Mouse (Mus musculus) hematopoietic stem cell, adult 5-6 weeks (primary cell): ENCODE measurements around the gene Fermt3. TPM values are rescaled to one million over a fixed set of nuclear protein-coding genes. Genes with fewer than 3 reads are reported as not detected.

Experiments used
- ATAC-seq, 2 experiments: fragments of 125-278 bp in 1 of 2; replicated peaks in 1 of 2; 2 replicates each; pipeline ENCODE4 v1.8.0; 2016 to 2017; ENCODE audit warnings: inconsistent platforms in 2 of 2, mild to moderate bottlenecking in 2 of 2, moderate number of reproducible peaks in 2 of 2, low read depth in 1 of 2, moderate TSS enrichment in 1 of 2; ENCODE audit not compliant: low FRiP score in 2 of 2, poor library complexity in 2 of 2, severe bottlenecking in 2 of 2, insufficient read depth in 1 of 2, low TSS enrichment in 1 of 2
- total RNA-seq: library from RNA; stranded (forward); fragments of 172-1452, 232-1000 nt; gene quantifications from 2 replicates; pipeline ENCODE4 v1.2.3, GENCODE M21; 2017

Gene Fermt3
- total RNA-seq, 1 experiment from 2014 or later, result 220 TPM

DNA sequence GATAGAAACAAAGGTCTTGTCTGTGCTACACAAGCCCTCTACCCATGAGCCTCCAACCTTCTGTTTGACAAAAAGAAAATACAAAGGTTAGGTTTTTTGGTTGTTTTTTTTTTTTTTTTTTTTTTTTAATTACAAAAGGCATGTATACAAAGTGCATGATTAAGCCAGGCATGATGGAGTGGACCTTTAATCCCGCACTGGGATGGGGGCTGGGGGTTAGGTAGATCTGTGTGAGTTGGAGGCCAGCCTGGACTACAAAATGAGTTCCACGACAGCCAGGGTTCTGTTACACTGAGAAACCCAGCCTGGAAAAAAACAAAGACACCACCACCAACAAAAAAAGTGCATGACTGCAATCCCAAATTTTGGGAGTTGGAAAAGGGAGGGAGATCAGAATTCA is 21.9 kb upstream of the Fermt3 start:
- ATAC-seq, result no peak

DNA sequence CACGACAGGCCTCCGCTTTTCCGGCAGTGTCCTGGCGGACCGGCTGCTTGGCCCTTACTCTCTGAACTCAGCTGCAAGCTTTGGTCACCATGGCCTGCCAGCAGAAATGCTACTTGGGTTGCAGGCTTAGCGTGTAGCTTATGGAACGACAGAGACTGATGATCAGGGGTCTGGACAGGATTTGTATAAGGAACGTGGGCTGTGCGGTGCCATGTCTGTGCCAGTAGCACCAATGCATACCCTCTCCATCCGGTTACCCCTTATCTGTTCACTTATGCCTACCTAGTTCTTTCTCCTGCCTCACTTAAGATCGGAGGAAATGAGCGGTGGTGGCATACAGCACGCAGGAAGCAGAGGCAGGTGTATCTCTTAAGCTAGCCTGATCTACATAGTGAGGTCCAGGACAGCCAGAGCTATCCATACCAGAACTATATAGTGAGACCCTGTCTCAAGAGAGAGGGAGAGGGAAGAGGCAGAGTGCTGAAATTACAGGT is 21.4 kb upstream of the Fermt3 start:
- ATAC-seq, result peak in 1 of 2 experiments; percentile 1; a peak in 1 of 4 replicates

DNA sequence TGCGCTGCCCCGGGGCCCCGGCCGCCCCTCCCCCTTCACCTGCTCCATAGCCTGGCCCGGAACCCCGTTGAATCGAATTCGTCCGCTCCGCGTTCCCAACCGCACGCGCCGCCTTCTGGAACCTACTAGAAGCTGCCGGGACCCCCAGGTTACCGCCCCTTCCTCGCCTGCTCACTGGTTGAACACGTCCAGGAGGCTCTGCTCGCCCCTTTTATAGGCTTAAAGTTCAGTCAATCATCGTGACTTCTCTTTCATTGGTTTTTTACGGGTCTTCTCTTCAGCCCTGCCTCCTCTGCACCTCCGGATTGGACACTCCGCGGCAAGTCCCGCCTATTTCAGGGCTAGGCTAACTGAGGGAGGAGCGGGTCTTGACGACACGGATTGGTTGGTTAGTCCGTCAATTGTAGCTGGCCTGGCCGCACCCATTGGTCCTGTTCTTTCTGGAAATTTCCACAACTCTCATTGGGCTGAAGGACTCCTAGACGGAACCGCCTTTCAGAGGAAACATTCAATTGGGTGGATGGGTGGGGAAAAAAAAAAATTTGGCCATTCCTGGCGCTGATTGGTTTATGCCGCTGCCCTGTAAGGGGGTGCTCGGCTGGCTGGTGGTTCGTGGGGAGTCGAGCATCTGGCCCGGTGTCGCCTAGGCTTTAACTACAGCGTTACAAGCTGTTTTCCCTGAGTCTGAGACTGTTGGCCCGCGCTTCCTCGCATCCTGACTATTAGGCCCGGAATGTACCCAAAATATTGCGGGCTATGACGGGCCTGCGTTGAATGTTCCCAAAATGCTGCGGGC is 20.8 kb upstream of the Fermt3 start, which contains the start of gene Stip1:
Gene Stip1, minus strand, starts transcription at position 127 of the 796 bp plus-strand sequence.
- ATAC-seq, result peak; percentile 98

DNA sequence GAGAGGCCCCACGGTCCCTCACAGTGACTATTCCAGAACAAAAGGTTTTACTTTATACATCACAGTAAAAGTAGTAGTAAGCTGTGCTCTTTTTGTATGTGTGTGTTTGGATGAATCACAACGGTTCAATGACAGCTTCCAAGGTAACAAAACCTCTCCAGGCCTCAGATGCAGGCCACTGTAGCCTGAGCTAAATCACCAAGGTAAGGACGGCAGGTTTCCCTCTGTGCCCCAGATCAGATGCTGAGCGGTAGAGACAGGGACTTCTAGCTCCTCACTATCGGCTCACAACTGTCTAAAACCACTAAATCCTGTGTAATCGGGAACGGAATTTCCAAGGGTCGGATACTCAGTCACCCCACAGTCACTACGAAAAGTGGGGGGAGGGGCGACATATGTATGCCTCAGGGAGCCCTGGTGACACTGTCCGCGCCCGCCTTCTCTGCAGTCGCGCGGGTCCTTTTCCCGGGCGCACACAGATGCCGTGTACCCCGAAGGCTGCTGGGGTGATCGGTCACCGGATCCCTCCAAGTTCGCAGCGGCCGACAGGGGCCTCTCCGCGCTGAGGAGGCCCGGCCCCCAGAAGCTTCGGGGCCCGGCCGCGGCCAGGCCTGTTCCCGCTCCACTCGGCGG is 19.9 kb upstream of the Fermt3 start:
- ATAC-seq, result no peak

- no peak for ATAC-seq
These were observed 14.7 kb upstream of the Fermt3 start for GRCm38 (mm10) chr19:7034006-7034405.

- no peak for ATAC-seq
These were observed 10.3 kb upstream of the Fermt3 start for GRCm38 (mm10) chr19:7029531-7029930.

DNA sequence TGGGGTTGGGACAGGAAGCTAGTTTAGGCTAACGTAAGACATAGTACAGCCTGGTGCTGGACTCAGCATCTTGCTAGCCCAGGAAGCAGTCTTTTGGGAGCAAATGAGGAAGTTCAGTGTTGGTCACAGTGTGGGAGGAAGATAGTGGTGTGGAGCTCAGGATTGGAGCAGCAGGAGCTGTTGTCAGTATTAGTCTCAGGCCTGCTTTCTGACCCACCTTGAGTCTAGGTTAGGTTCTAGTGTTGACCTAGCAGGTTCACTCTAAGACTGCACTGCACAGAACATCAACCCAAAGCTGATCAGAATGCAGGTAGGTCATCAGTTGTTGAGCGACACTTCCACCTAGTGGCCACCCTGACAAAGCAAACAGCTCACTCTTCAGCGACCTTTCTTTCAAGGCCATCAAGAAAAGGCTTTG is 964 bp upstream of the Fermt3 start:
- ATAC-seq, result peak; percentile 44 to 50

DNA sequence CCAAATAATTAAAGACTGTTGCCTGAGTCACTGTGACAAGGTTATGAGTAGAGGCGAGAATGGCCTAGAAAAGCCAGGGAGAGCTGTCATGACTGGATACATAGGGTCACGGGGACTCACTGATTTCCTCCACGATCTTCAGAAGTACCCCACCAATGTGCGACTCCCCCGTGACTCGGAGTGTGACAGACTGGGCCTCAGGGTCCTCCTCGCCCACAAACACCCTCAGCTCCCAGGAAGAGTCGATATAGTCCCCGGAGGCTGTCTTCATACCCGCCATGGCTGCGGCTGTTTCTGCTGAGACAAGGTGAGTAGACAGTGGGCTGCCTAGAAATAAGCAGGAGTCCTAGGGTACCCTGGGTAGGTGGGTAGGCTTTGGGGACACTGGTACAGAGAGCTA is 723 bp downstream of the Fermt3 start:
- peak in 1 of 2 experiments; percentile 18; a peak in 2 of 4 replicates for ATAC-seq

DNA sequence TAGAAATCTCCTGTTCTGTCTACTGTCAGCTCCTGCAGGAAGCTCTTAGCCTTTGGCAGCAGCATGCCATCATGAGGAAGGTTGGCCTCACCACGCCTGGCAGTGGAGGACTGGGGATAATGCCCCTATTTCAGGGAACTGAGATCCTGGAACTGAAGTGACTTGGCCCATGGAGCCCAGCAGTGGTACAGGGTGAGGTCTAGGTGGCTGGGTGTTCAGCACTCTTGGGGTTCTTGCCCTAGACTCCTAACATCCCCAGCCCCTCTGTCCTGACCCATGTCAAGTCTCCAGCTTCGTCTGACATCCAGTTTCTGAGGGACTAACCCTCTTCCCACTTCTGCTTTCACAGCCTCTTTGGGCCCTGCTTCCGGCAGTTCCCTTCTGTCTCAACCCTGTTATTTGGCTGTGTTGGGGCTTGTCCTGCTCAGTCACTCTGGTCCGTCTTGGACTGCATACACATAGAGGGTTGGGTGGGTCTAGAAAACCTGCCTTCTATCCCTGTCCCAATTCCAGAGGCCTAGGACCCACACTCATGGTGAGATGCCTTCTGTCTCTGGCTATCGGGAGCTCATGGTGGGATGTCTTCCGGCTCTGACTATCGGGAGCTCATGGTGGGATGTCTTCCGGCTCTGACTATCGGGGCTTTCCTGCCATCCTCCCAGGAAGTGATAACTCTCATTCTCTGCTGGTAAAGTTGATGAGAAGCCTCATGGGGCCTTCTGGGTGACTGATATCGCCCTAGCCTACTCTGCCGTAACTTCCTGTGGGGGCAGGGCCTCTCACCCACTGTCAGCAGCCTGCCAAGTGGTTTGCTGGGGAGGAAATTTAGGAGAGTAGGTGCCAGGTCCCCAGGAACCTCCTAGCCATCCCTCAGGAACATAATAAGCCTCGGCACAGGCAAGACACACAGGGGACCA is 1.5 kb downstream of the Fermt3 start:
- ATAC-seq, result peak; percentile 44 to 50

GRCm38 (mm10) chr19:7014481-7015135 is 4.7 kb downstream of the Fermt3 start:
- ATAC-seq, result no peak

DNA sequence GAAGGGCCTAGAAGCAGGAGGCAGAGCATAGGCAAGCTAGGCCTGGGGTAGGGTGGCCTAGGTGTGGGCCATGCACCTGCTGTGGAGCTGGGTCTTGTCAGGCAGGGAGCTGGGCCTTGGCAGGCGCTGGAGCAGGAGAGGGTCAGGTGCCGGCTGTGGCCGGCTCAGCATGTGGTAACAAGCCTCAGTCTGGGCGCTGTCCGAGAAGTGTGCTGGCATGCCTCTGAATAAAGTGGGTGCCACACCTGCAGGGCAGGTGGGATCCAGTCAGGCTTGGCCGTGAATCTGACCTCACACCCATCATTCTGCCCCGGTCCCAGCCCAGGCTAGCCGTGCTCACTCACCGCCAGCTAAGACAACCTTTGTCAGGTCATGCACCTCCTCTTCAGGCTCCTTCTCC is 5.3 kb downstream of the Fermt3 start:
- ATAC-seq, result no peak

DNA sequence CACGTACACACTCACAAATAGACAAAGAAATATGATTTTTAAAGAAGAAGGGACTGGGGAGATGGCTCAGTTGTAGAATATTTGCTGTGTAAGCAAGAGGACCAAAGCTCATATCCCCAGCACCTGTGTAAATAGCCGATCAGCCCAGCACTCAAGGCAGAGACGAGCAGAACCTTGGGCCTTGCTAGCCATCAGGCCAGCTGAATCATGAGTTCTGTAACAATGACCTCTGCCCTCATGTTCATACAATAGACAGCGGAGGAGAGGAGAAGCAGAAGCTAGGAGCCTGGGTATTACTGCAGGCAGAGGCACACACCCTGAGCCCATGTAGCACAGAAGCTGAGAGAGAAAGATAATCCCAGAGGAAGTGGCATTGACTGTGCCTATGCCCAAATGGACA is 6.8 kb downstream of the Fermt3 start:
- no peak for ATAC-seq

GRCm38 (mm10) chr19:7006892-7007593 is 12.2 kb downstream of the Fermt3 start:
- no peak for ATAC-seq

DNA sequence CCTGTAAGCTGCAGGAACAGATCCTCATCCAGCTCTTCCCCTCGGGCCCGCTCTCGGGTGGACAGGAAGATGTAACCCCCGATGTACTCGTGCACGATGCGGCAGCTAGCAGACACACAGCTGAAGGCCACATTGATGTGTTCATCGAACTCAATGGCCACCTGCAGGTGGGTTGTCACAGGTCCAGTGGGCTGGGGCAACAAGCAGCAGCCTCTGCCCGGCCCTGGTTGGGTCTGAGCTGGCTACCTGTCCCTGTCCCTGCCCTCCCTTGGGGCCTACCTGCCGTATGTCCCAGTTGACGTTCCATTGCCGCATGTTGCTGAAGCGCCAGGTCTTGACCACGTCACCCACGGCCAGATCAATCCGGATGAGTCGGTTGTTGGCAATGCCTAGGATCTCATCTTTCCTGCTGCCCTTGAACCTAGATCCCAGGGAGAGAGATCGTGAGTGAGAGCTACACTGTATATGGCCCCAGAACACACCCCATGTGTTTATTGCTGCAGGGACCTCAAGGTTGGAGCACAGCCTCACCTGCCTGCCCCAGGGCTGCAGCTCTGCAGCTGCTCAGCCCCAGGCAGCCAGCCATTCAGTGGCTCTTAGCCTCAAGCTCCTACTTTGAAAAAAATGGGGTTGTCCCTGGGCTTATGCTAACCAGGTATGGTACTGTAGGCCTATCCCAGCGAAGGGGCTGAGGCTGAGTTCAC is 19.8 kb downstream of the Fermt3 start:
- no peak for ATAC-seq

DNA sequence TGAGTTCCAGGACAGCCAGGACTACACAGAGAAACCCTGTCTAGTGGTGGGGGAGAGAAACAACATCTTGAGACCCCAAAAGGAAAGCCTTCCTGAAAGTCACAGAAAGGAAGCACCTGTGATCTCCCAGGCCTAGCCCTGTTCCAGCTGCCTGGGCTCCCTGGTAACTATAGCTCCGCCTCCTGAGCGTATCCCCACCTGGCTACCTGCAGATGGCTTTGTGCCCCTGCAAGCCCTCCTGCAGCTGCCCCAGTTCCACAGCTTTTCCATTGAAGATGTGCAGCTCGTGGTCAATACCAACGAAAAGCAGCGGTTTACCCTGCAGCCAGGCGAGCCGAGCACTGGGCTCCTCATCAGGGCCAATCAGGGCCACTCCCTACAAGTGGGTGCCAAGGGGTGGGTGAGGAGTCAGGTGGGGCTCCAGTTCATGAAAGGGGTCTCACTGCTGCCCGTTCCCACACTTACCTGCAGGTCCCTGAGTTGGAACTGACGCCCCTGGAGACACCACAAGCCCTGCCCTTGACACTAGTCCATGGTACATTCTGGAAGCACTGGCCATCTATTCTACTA is 21.5 kb downstream of the Fermt3 start:
- no peak for ATAC-seq

DNA sequence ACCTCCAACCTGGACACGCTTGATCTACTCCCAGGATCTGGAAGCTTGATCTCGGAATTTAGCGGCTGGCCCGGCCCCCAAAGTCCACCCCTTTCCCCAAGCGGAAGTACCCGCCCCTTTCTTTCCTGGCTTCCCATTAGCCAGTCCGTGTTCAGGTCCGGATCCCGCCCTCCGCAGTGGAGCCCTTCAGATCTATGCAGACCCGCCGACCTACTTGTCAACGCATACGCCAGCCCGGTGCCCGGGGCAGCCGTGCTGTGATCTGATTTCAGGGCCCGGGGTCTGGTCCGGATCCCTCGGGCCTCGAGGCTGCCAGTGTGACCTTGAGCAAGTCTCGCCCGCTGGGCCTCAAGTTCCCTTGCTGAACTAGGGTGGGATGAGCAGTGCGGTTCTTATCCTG is 23.3 kb downstream of the Fermt3 start, which contains the start of the genes Nudt22 and Trpt1:
Gene Nudt22, minus strand, starts transcription at position 112 of the 400 bp plus-strand sequence.
Gene Trpt1, plus strand, starts transcription at position 126 of the 400 bp plus-strand sequence.
- peak; percentile 47 to 56; a peak in 3 of 4 replicates for ATAC-seq
